Mouse (Mus musculus) spleen, adult 2 months (tissue): Measurements from ENCODE around the gene Rin3. TPM values are rescaled to one million over a fixed set of nuclear protein-coding genes. Genes with fewer than 3 reads are reported as not detected.

Experiments
- DNase-seq, 2 experiments: peaks; one replicate each; pipeline versions ENCODE4 v3.0.0 to v3.0.0-alpha.2; 2012 to 2021; ENCODE audit warnings: low spot score in 2 of 2, low read depth in 1 of 2
- H3K27ac ChIP-seq: fragments of 200-500 bp; 2 replicates; pipeline ENCODE4 v1.5.1; 2012; ENCODE audit warnings: low read length, inconsistent platforms; ENCODE audit not compliant: insufficient read depth
- H3K27me3 ChIP-seq: fragments of 200-500 bp; 2 replicates; pipeline ENCODE4 v1.6.1; 2012; ENCODE audit warnings: mild to moderate bottlenecking, moderate library complexity, low read length, inconsistent platforms; ENCODE audit not compliant: control insufficient read depth, insufficient read depth
- H3K36me3 ChIP-seq: fragments of 200-500 bp; 2 replicates; pipeline ENCODE4 v1.6.1; 2012; ENCODE audit warnings: mild to moderate bottlenecking, low read length, inconsistent platforms; ENCODE audit not compliant: control insufficient read depth, insufficient read depth
- H3K4me1 ChIP-seq: fragments of 200-500 bp; 2 replicates; pipeline ENCODE4 v1.6.1; 2011; ENCODE audit warnings: inconsistent platforms; ENCODE audit not compliant: control insufficient read depth, insufficient read depth, insufficient read length
- H3K4me3 ChIP-seq: fragments of 200-500 bp; 2 replicates; pipeline ENCODE4 v1.5.1; 2011; ENCODE audit warnings: mild to moderate bottlenecking, inconsistent platforms; ENCODE audit not compliant: insufficient read depth, insufficient read length; ENCODE audit errors: extremely low read depth
- CTCF ChIP-seq: fragments of 200-500 bp; IDR thresholded peaks from 2 replicates; pipeline ENCODE4 v1.5.1; 2011; ENCODE audit warnings: mild to moderate bottlenecking, inconsistent platforms; ENCODE audit not compliant: insufficient read depth, insufficient read length, insufficient replicate concordance; ENCODE audit errors: extremely low read depth
- POLR2A ChIP-seq: fragments of 200-500 bp; IDR thresholded peaks from 2 replicates; pipeline ENCODE4 v1.6.1; 2011; ENCODE audit warnings: low read depth, low read length, inconsistent platforms
- WGBS: fragments of 180-500 bp; shearing (Covaris S2); methylation state at CpG from one replicate; pipeline ENCODE4 v1.1.7; 2018; 5-methylcytosine and 5-hydroxymethylcytosine counted together
- polyA plus RNA-seq: library from polyadenylated mRNA; depleted of rRNA; stranded (reverse); fragments of >200 nt; gene quantifications from 2 replicates; pipeline ENCODE4 v1.2.3, GENCODE M21; 2012

Rin3 gene
- polyA plus RNA-seq, 1 experiment, result 63.4 TPM

DNA sequence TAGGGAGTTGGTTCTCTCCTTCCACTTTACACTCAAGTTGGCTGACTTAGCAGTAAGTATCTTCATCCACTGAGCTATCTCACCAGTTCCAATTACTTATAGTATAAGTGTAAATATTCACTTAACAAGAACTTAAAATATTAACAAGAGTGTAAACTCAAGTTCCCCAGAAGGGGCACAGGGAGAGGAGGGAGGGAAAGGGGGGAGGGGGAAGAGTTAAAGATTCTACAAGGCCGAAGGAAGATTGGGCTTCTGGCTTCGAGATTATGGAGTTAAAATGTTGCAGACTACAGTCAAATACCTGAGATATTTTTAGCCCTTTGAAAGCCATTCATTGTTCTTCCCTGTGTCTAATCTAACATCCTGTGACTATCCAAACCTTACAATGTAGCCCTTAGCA lies 141.6 kb downstream of the Rin3 start:
- DNase-seq, result no peak
- Histone ChIP-seq H3K4me3 (no peak overlapping the region), H3K27me3 (no peaks in the 10 kb centered on the region), H3K4me1 (peaks cover 3% of the 10 kb centered on the region; the same call in 1 of the 2 replicates), H3K36me3 (peaks cover 22% of the 10 kb centered on the region), H3K27ac (no peak overlapping the region)
- TF ChIP-seq CTCF, result no peak
- no peak for TF ChIP-seq POLR2A
- WGBS, result 74% methylated on average over 2 of the region's 2 CpGs

DNA sequence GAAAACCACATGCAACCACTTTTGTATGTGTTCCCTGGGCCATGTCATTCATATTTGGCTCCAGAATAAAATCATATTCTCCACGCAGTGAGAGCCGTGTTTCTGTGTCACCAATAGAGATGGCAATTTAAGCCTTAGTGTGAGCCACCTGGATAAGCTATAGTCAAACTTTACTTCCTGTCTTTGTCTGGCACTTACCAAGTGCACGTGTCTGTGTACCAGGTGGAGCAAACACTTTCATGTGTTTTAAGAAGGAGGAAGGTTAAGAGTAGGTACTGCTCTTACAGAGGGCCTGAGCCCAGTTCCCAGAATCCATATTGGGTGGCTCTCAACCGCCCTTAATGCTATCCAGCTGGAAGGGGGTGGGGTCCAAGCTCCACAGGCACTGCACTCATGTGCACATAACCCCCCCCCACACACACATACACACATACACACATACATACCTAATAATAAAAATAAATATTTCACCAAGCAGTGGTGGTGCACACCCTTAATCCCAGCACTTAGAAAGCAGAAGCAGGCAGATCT lies 142.3 kb downstream of the Rin3 start:
- DNase-seq, result no peak
- Histone ChIP-seq H3K36me3 (peaks cover 22% of the 10 kb centered on the region), H3K4me1 (peaks cover 3% of the 10 kb centered on the region; the same call in 1 of the 2 replicates), H3K27ac (no peak overlapping the region), H3K4me3 (no peak overlapping the region), H3K27me3 (no peaks in the 10 kb centered on the region)
- WGBS, result 58% methylated on average over 4 of the region's 4 CpGs
- no peak for TF ChIP-seq CTCF
- no peak for TF ChIP-seq POLR2A

- no peak for DNase-seq
- H3K27ac ChIP-seq, result no peak overlapping the region
- 78% methylated on average over 7 of the region's 7 CpGs for WGBS
These were observed 143.4 kb downstream of the Rin3 start for GRCm38 (mm10) chr12:102426285-102426684.

DNA sequence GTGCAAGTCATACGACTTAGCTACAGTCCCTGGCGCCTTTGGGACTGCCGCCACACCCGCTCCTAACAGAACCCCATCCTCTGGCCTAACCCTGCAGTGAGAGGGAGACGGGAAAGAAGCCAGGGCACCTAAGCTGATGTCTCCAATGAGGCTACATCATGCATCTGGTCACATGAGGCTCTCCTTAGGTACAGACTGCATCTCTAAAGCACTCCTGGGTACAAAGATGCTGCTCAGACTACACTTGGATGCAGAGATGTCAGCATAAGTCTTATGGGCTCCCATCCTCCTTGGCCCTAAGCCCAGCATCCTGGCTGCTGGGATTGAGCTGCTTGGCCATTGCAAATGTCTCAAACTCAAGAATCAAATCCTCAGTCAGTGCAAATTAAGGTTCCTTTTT lies 146.8 kb downstream of the Rin3 start:
- Histone ChIP-seq H3K27me3 (no peaks in the 10 kb centered on the region), H3K4me3 (no peak overlapping the region), H3K27ac (no peak overlapping the region; the same call in 1 of the 2 replicates), H3K4me1 (peaks cover 6% of the 10 kb centered on the region; the same call in 1 of the 2 replicates), H3K36me3 (peaks cover 5% of the 10 kb centered on the region)
- TF ChIP-seq POLR2A (no peak), CTCF (no peak)
- no peak for DNase-seq
- WGBS, result 71% methylated on average over 5 of the region's 5 CpGs

More at GRCm38 (mm10) chr12:102426285-102426684, 143.4 kb downstream of the Rin3 start:
- Histone ChIP-seq H3K4me3 (no peak overlapping the region), H3K4me1 (peaks cover 3% of the 10 kb centered on the region; the same call in 1 of the 2 replicates), H3K36me3 (peaks cover 21% of the 10 kb centered on the region), H3K27me3 (no peaks in the 10 kb centered on the region)
- no peak for TF ChIP-seq POLR2A
- TF ChIP-seq CTCF, result no peak

GRCm38 (mm10) chr12:102430228-102430627 lies 147.4 kb downstream of the Rin3 start:
- Histone ChIP-seq H3K27ac (no peak overlapping the region), H3K4me3 (no peak overlapping the region), H3K4me1 (peaks cover 4% of the 10 kb centered on the region; the same call in 1 of the 2 replicates), H3K27me3 (no peaks in the 10 kb centered on the region), H3K36me3 (peaks cover 5% of the 10 kb centered on the region)
- DNase-seq, result no peak
- TF ChIP-seq POLR2A, result no peak
- no peak for TF ChIP-seq CTCF
- WGBS, result 44% methylated on average over 4 of the region's 4 CpGs

DNA sequence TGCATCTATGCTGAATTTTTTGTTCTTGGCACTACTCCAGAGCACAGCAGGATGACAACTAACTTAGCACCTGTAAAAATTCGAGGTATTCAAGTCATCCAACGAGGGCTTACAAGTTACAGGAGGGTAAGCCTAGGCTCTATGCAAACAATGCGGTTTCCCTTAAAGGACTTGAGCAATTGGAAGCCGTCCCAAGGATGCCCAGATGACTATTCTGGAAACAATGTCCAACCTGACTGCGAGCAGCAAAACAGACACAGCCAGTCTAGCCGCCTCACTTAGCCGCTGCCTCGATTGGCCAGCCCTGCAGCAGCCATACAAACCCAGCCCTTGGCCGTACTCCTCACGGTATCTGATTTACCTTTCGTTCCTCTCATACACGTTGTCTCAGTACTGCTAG lies 149.4 kb downstream of the Rin3 start:
- DNase-seq, result no peak
- H3K36me3 ChIP-seq, result 0 out of 2 replicates have a peak, but pooled peaks cover 2% of the 10 kb centered on the region
- TF ChIP-seq POLR2A (no peak), CTCF (no peak)
- no peak overlapping the region for H3K4me3 ChIP-seq
- H3K27me3 ChIP-seq, result no peaks in the 10 kb centered on the region
- H3K27ac ChIP-seq, result no peak overlapping the region
- 83% methylated on average over 12 of the region's 12 CpGs for WGBS
- peaks cover 5% of the 10 kb centered on the region; the same call in 1 of the 2 replicates for H3K4me1 ChIP-seq

DNA sequence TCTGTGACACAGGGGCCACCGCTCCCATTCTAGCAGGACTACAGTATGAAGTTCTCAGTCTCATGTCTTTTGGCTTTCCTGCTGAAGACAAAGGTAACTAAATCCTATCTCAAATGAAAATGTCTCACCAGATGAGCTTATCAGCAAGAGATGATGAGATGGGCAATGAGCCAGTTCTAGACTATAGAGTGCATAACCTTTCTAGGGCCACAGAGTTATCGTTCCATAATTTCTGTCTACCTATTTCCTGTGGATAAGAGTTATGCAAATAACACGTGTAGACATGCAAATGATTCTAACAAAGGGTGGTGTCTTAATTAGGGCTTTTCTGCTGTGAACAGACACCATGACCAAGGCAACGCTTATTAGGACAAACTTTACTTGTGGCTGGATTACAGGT lies 151.3 kb downstream of the Rin3 start:
- no peak overlapping the region for H3K4me3 ChIP-seq
- H3K27ac ChIP-seq, result no peak overlapping the region
- TF ChIP-seq POLR2A, result no peak
- no peak for TF ChIP-seq CTCF
- H3K27me3 ChIP-seq, result no peaks in the 10 kb centered on the region
- H3K4me1 ChIP-seq, result peaks cover 7% of the 10 kb centered on the region; the same call in 1 of the 2 replicates
- 67% methylated on average over 4 of the region's 4 CpGs for WGBS
- DNase-seq, result no peak
- H3K36me3 ChIP-seq, result 0 out of 2 replicates have a peak, but pooled peaks cover 2% of the 10 kb centered on the region
